Mouse (Mus musculus): ENCODE results near the gene Slc35a1. TPM values are rescaled to one million over a fixed set of nuclear protein-coding genes. Genes with fewer than 3 reads are reported as not detected.

Slc35a1 gene
- polyA plus RNA-seq, 1 experiment from 2014 or later = 47.7 TPM

DNA sequence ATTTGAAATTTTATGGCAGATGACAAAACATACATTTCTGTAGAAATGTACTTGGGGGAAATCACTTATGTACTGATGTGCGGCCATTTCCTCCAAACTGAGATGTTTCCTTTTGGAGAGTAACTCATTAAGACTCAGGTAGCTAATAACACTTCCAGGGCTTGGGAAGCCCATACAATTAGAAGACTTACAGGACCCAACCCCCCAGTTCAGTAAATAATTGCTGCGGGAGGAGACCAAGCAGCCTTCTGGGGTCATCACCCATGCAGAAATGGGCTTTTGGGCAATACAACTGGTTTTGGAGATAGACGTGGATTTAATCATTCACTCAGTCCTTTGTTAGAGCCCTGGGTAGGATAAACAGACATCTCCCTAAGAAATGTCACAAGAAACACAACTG, 20.0 kb upstream of the Slc35a1 start:
- Histone ChIP-seq H3K36me3 (no peaks in the 10 kb centered on the region), H3K27ac (replicated peaks) (no peak overlapping the region), H3K4me2 (replicated peaks) (no peak overlapping the region), H3K27me3 (no peaks in the 10 kb centered on the region), H3K9me3 (replicated peaks) (no peaks in the 10 kb centered on the region), H3K9ac (no peak overlapping the region), H3K4me3 (replicated peaks) (no peak overlapping the region), H3K4me1 (no peaks in the 10 kb centered on the region)
- ATAC-seq (ENCODE audit: insufficient number of reproducible peaks, low FRiP score, low TSS enrichment, low read depth) = no peak
- 78% methylated on average over 3 of the region's 3 CpGs for WGBS

DNA sequence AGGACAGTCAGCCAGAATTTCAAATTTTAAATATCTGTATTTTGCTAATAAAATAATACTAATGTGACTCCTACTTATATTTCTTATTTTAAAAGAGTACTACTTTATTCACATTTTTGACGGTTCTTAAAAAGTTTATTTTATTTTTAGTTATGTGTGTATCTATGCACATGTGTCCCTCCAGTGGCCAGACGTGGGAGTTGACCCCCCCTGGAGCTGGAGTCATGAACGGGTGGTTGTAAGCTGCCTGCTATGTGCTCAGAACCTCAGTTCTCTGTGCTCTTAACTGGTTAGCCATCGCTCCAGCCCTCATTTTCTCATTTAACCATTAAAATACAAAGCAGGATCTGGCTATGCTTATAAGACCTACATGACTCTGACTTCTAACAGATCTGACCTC, 15.8 kb upstream of the Slc35a1 start:
- 64% methylated on average over 4 of the region's 4 CpGs for WGBS
- no peak for ATAC-seq (ENCODE audit: insufficient number of reproducible peaks, low FRiP score, low TSS enrichment, low read depth)

DNA sequence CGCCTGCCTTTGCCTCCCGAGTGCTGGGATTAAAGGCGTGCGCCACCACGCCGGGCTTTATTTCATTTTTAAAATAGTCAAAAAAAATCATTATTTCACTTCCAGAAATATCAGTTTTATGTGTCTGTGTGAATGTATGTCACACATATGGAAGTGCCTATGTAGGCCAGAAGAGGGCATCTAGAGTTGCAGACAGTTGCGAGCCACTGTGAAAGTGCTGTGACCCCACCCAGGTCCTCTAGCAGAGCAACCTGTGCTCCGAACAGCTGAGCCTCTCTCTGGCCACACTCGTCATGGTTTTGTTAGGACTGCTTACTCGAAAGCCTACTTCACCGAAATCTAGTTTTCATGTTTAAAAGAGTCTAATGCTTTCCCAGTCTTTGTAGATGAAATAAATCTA, 15.0 kb upstream of the Slc35a1 start:
- no peak overlapping the region for H3K4me3 ChIP-seq (replicated peaks)
- H3K27me3 ChIP-seq = no peaks in the 10 kb centered on the region
- no peaks in the 10 kb centered on the region for H3K4me1 ChIP-seq
- 95% methylated on average over 11 of the region's 11 CpGs for WGBS
- H3K9ac ChIP-seq = no peak overlapping the region
- H3K4me2 ChIP-seq (replicated peaks) = no peak overlapping the region
- H3K27ac ChIP-seq (replicated peaks) = no peak overlapping the region
- H3K9me3 ChIP-seq (replicated peaks) = no peaks in the 10 kb centered on the region
- H3K36me3 ChIP-seq = no peaks in the 10 kb centered on the region
- no peak for ATAC-seq (ENCODE audit: insufficient number of reproducible peaks, low FRiP score, low TSS enrichment, low read depth)

More for the DNA sequence above, 15.8 kb upstream of the Slc35a1 start:
- Histone ChIP-seq H3K36me3 (no peaks in the 10 kb centered on the region), H3K9me3 (replicated peaks) (no peaks in the 10 kb centered on the region), H3K4me1 (no peaks in the 10 kb centered on the region), H3K4me2 (replicated peaks) (no peak overlapping the region), H3K9ac (no peak overlapping the region), H3K4me3 (replicated peaks) (no peak overlapping the region), H3K27ac (replicated peaks) (no peak overlapping the region), H3K27me3 (no peaks in the 10 kb centered on the region)

DNA sequence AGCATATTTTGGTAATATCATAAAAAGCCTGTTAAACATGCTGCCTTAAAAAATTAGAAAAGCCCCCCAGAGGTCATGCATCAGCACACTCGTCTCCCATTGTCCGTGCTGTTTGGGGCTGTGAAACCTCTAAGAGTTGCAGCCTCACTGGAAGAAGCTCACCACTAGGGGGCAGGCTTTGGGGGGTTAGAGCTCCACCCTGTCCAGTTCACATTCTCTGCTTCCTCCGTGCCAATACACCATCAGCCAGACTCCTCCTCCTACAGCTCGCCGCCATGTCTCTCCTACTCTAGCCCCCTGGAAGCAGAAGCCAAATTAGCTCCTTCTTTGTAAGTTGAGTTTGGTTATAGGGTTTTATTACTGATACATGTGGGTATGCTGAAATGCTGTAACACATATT, 14.3 kb upstream of the Slc35a1 start:
- Histone ChIP-seq H3K36me3 (no peaks in the 10 kb centered on the region), H3K4me1 (no peaks in the 10 kb centered on the region), H3K9me3 (replicated peaks) (no peaks in the 10 kb centered on the region), H3K4me2 (replicated peaks) (no peak overlapping the region), H3K9ac (no peak overlapping the region), H3K4me3 (replicated peaks) (no peak overlapping the region), H3K27ac (replicated peaks) (no peak overlapping the region), H3K27me3 (no peaks in the 10 kb centered on the region)
- 46% methylated on average over 5 of the region's 5 CpGs for WGBS
- ATAC-seq (ENCODE audit: insufficient number of reproducible peaks, low FRiP score, low TSS enrichment, low read depth) = no peak

DNA sequence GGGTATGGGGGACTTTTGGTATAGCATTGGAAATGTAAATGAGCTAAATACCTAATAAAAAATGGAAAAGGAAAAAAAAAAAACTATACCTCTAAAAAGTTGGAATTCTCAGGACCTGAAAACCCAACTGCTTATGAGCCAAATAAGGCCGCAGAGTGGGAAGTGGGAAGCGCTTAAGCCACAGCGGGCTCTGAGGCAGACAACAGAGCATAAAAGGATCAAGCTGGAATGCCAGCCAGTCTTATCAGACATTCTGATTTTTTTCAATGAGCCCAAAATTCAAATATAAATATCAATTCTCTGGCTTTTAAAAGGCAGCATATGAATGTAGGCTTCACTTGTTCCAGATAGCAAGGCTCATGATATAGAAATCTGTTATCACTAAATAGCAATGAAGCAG, 783 bp upstream of the Slc35a1 start:
- Histone ChIP-seq H3K4me3 (replicated peaks) (no peak overlapping the region), H3K27ac (replicated peaks) (no peak overlapping the region), H3K27me3 (no peaks in the 10 kb centered on the region), H3K4me1 (no peaks in the 10 kb centered on the region), H3K4me2 (replicated peaks) (no peak overlapping the region; the same call in 1 of the 2 replicates), H3K36me3 (peaks cover under 1% of the 10 kb centered on the region; the same call in 1 of the 2 replicates), H3K9ac (no peak overlapping the region), H3K9me3 (replicated peaks) (no peaks in the 10 kb centered on the region)
- 67% methylated on average over 3 of the region's 3 CpGs for WGBS
- no peak for ATAC-seq (ENCODE audit: insufficient number of reproducible peaks, low FRiP score, low TSS enrichment, low read depth)

DNA sequence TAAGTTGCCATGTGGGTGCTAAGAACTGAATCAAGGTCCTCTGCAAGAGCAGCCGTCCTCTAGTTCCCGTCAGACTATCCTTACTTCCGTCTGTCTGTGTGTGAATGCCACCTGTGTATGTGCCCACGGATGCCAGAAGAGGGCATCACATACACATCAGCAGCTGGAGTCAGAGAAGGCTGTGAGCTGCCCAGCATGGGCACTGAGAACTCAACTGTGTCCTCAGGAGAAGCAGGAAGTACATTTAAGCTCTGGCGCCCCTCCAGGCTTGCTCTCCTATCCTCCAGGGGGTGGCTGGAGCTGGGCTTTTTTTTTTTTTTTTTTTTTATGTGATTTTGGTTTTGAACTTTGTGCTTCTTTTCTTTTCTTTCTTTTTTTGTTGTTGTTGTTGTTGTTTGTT, 6.7 kb downstream of the Slc35a1 start:
- H3K27ac ChIP-seq (replicated peaks) = no peak overlapping the region
- no peaks in the 10 kb centered on the region for H3K27me3 ChIP-seq
- ATAC-seq (ENCODE audit: insufficient number of reproducible peaks, low FRiP score, low TSS enrichment, low read depth) = no peak
- WGBS = 88% methylated on average over 5 of the region's 5 CpGs
- no peak overlapping the region for H3K9ac ChIP-seq
- H3K9me3 ChIP-seq (replicated peaks) = no peaks in the 10 kb centered on the region
- no peak overlapping the region for H3K4me2 ChIP-seq (replicated peaks)
- peaks cover 24% of the 10 kb centered on the region; the same call in 1 of the 2 replicates for H3K36me3 ChIP-seq
- H3K4me1 ChIP-seq = no peaks in the 10 kb centered on the region
- no peak overlapping the region for H3K4me3 ChIP-seq (replicated peaks)

DNA sequence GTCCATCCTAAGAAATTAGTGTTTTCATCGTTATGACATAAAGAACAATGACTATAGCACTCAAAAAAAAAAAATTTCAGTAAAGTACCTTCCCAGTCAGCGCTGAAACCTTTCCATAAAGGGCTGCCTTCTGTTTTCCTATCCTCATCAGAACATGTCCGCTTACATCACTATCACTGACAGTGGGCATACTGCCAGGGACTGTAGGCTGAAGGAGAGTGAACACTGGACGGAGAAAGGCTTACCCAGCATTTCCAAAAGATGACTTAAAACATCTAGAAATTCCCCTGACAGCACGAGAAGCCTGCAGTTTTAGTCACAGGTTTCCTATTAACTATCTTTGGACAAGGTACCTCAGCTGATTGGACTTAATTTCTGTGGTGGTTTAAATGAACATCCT, 13.5 kb downstream of the Slc35a1 start:
- Histone ChIP-seq H3K9me3 (replicated peaks) (no peaks in the 10 kb centered on the region), H3K4me3 (replicated peaks) (no peak overlapping the region), H3K4me1 (no peaks in the 10 kb centered on the region), H3K36me3 (peaks cover 28% of the 10 kb centered on the region), H3K27ac (replicated peaks) (no peak overlapping the region), H3K9ac (no peak overlapping the region), H3K4me2 (replicated peaks) (no peak overlapping the region), H3K27me3 (no peaks in the 10 kb centered on the region)
- WGBS = 87% methylated on average over 5 of the region's 5 CpGs
- no peak for ATAC-seq (ENCODE audit: insufficient number of reproducible peaks, low FRiP score, low TSS enrichment, low read depth)

DNA sequence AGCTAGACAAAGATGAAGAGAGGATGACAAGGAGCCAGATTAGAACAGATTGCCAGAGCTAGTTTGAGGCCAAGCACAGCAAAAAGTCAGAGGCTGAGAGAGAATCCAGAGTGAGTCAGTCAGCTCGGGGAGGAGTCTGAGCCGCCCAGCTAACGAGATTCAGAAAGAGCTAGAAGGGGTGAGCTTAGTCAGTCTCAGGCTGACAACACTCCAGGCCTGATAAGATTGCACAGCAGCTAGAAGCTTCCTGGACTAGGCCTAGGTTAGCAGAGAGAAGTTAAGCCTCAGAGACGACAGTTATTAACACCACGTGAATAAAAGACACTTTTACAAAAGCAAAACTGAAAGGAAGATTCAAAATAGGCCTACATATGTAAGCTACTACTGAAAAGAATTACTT, 19.3 kb downstream of the Slc35a1 start:
- Histone ChIP-seq H3K27ac (replicated peaks) (no peak overlapping the region), H3K4me3 (replicated peaks) (no peak overlapping the region), H3K9ac (no peak overlapping the region), H3K9me3 (replicated peaks) (no peaks in the 10 kb centered on the region), H3K27me3 (no peaks in the 10 kb centered on the region), H3K4me2 (replicated peaks) (no peak overlapping the region), H3K36me3 (peaks cover 50% of the 10 kb centered on the region), H3K4me1 (no peaks in the 10 kb centered on the region)
- ATAC-seq (ENCODE audit: insufficient number of reproducible peaks, low FRiP score, low TSS enrichment, low read depth) = no peak
- 90% methylated on average over 5 of the region's 5 CpGs for WGBS

DNA sequence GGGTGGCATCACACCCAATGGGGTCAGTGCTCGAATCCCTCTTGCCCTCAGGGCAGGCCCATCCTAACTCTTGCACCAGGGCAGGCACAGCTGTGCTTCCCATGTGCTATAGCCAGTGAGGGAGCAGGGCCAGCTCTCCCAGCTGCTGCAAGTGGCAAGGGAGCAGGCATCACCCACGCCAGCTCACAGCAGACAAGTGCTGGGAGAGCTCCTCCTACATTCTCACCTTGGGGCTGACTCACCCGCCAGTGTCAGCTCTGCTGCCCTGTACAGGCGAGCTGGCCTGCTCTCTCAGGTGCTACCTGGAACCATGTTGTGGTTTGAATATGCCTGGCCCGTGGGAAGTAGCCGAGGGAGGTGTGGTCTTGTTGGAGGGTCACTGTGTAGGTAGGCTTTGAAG, 25.3 kb downstream of the Slc35a1 start:
- H3K4me2 ChIP-seq (replicated peaks) = no peak overlapping the region
- no peaks in the 10 kb centered on the region for H3K9me3 ChIP-seq (replicated peaks)
- H3K36me3 ChIP-seq = peaks cover 73% of the 10 kb centered on the region
- H3K4me3 ChIP-seq (replicated peaks) = no peak overlapping the region
- no peak overlapping the region for H3K27ac ChIP-seq (replicated peaks)
- no peak overlapping the region for H3K9ac ChIP-seq
- ATAC-seq (ENCODE audit: insufficient number of reproducible peaks, low FRiP score, low TSS enrichment, low read depth) = no peak
- 84% methylated on average over 6 of the region's 6 CpGs for WGBS
- no peaks in the 10 kb centered on the region for H3K27me3 ChIP-seq
- no peaks in the 10 kb centered on the region for H3K4me1 ChIP-seq

DNA sequence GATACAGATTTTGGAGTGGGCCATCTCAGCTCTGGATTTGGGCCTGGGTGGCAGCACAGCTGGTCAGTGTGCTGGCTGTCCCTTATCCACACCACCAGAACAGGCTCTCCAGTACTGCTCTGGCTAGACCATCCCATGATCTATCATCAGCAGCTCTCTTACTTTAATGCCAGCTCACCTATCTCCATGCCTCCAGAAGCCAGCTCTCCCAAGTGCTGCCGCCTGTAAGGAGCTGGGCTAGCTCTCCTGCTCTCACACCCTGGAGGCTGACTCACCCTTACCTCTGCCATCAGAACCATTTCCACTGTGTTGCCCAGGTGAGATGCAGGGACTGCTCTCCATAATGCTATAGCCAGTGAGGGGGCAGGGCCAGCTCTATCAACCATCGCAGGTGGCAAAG, 25.7 kb downstream of the Slc35a1 start:
- H3K27ac ChIP-seq (replicated peaks) = no peak overlapping the region
- no peaks in the 10 kb centered on the region for H3K9me3 ChIP-seq (replicated peaks)
- H3K9ac ChIP-seq = no peak overlapping the region; the same call in 1 of the 2 replicates
- peaks cover 73% of the 10 kb centered on the region for H3K36me3 ChIP-seq
- ATAC-seq (ENCODE audit: insufficient number of reproducible peaks, low FRiP score, low TSS enrichment, low read depth) = no peak
- WGBS = 90% methylated on average over 2 of the region's 2 CpGs
- no peak overlapping the region for H3K4me3 ChIP-seq (replicated peaks)
- no peak overlapping the region for H3K4me2 ChIP-seq (replicated peaks)
- H3K27me3 ChIP-seq = no peaks in the 10 kb centered on the region
- no peaks in the 10 kb centered on the region for H3K4me1 ChIP-seq

DNA sequence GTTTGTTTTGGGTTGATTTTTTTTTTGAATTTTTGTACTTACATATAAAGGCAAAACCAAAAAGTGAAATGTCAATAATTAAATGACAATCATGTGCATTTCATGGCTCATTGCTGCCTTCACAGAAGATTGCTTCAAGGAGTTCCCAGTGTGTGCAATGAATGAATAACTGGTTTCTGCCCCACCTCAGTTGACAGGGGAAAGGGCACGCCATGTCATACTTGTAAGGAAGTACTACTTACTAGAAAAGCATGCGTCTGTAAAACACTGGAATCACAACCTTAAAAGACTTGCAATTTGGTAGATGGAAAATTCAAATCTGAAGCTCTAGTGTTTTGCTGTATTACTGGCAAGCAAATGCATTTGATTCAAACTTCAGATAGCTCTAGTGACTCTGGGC, 28.2 kb downstream of the Slc35a1 start:
- Histone ChIP-seq H3K9ac (no peak overlapping the region), H3K4me3 (replicated peaks) (no peak overlapping the region), H3K4me2 (replicated peaks) (no peak overlapping the region), H3K9me3 (replicated peaks) (no peaks in the 10 kb centered on the region), H3K27me3 (no peaks in the 10 kb centered on the region), H3K4me1 (no peaks in the 10 kb centered on the region), H3K27ac (replicated peaks) (no peak overlapping the region), H3K36me3 (peaks cover 75% of the 10 kb centered on the region)
- WGBS = 90% methylated on average over 2 of the region's 2 CpGs
- no peak for ATAC-seq (ENCODE audit: insufficient number of reproducible peaks, low FRiP score, low TSS enrichment, low read depth)

DNA sequence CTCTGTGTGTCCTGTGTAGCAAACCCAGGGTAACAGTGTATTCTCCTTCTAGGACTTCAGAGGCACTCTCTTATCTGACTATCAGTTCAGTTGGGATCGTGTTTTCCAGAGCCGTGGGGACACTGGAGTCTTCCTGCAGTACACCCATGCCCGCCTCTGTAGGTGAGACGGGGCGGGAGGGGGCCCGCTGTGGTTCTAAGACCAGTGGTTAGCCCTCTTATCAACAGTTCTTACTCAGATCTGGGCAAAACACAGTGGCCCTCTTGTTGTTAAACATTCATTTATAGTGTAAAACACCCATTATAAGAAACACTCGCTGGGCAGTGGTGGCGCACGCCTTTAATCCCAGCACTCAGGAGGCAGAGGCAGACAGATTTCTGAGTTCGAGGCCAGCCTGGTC, 31.1 kb downstream of the Slc35a1 start:
- H3K36me3 ChIP-seq = peaks cover 65% of the 10 kb centered on the region

More for the DNA sequence above, 31.1 kb downstream of the Slc35a1 start:
- no peak overlapping the region for H3K4me2 ChIP-seq (replicated peaks)
- no peaks in the 10 kb centered on the region for H3K4me1 ChIP-seq
- no peaks in the 10 kb centered on the region for H3K27me3 ChIP-seq
- H3K9me3 ChIP-seq (replicated peaks) = no peaks in the 10 kb centered on the region
- no peak overlapping the region for H3K4me3 ChIP-seq (replicated peaks)
- no peak for ATAC-seq (ENCODE audit: insufficient number of reproducible peaks, low FRiP score, low TSS enrichment, low read depth)
- H3K9ac ChIP-seq = no peak overlapping the region
- no peak overlapping the region for H3K27ac ChIP-seq (replicated peaks)
- 92% methylated on average over 10 of the region's 10 CpGs for WGBS
